Mouse (Mus musculus): ENCODE results near the gene Gm20388. TPM values are rescaled to one million over a fixed set of nuclear protein-coding genes. Genes with fewer than 3 reads are reported as not detected.
A peak's percentile ranks its signal among the peaks of the same experiment; 100 is the strongest.

Gm20388 gene
- polyA plus RNA-seq (2015; fragmentation: Nextera tagmentation; extraction: Ambion mirVana): 9.8 and 12.4 TPM in 2 replicates

- H3K27ac ChIP-seq (ENCODE audit: low read depth, low read length): peak within 1 kb of the TSS; percentile 94
- H3K9me3 ChIP-seq (ENCODE audit: control insufficient read depth, low read length): no peaks in the 10 kb centered on the region
- H3K27me3 ChIP-seq (replicated peaks; ENCODE audit: control insufficient read depth, insufficient read depth, low read length): no peaks in the 10 kb centered on the region
- H3K36me3 ChIP-seq (ENCODE audit: control insufficient read depth, insufficient read depth, low read length): no peaks in the 10 kb centered on the region
- H3K4me2 ChIP-seq (ENCODE audit: low read length): peak within 1 kb of the TSS; percentile 77
- H3K4me1 ChIP-seq (ENCODE audit: control insufficient read depth, insufficient read depth, low read depth, low read length): peaks cover 38% of the 10 kb centered on the region
- under 1% methylated on average over 68 of the region's 97 CpGs for WGBS
- peak within 1 kb of the TSS; percentile 87 for H3K4me3 ChIP-seq (ENCODE audit: low read length)
- H3K9ac ChIP-seq (ENCODE audit: low read depth, low read length): peak within 1 kb of the TSS; percentile 96
- peak; percentile 96 for ATAC-seq
Measured at GRCm38 (mm10) chr8:119910547-119911257, at the start of gene Gm20388. TSS of gene Gm20388 (plus strand) at chr8:119910841.

- Histone ChIP-seq H3K36me3 (ENCODE audit: control insufficient read depth, insufficient read depth, low read length) (no peaks in the 10 kb centered on the region), H3K27ac (ENCODE audit: low read depth, low read length) (peak within 1 kb of the TSS; percentile 68), H3K4me3 (ENCODE audit: low read length) (peak within 1 kb of the TSS; percentile 91), H3K9ac (ENCODE audit: low read depth, low read length) (peak within 1 kb of the TSS; percentile 94), H3K27me3 (replicated peaks; ENCODE audit: control insufficient read depth, insufficient read depth, low read length) (no peaks in the 10 kb centered on the region), H3K9me3 (ENCODE audit: control insufficient read depth, low read length) (no peaks in the 10 kb centered on the region), H3K4me1 (ENCODE audit: control insufficient read depth, insufficient read depth, low read depth, low read length) (peaks cover 15% of the 10 kb centered on the region), H3K4me2 (ENCODE audit: low read length) (peak within 1 kb of the TSS; percentile 87)
- ATAC-seq: peak; percentile 97
- under 1% methylated on average over 35 of the region's 35 CpGs for WGBS
Measured at GRCm38 (mm10) chr8:119861706-119862389, 48.8 kb upstream of the Gm20388 start, which contains the start of gene Klhl36. TSS of gene Klhl36 (plus strand) at chr8:119862266.

GRCm38 (mm10) chr8:119862390-119862734, 48.3 kb upstream of the Gm20388 start:
- H3K27ac ChIP-seq (ENCODE audit: low read depth, low read length): peak overlapping the region; percentile 68
- 0% methylated on average over 18 of the region's 19 CpGs for WGBS
- H3K9ac ChIP-seq (ENCODE audit: low read depth, low read length): peak overlapping the region; percentile 94
- H3K9me3 ChIP-seq (ENCODE audit: control insufficient read depth, low read length): no peaks in the 10 kb centered on the region
- ATAC-seq: no peak
- H3K4me2 ChIP-seq (ENCODE audit: low read length): peak overlapping the region; percentile 87
- no peaks in the 10 kb centered on the region for H3K27me3 ChIP-seq (replicated peaks; ENCODE audit: control insufficient read depth, insufficient read depth, low read length)
- H3K4me1 ChIP-seq (ENCODE audit: control insufficient read depth, insufficient read depth, low read depth, low read length): peaks cover 15% of the 10 kb centered on the region
- no peaks in the 10 kb centered on the region for H3K36me3 ChIP-seq (ENCODE audit: control insufficient read depth, insufficient read depth, low read length)
- H3K4me3 ChIP-seq (ENCODE audit: low read length): peak overlapping the region; percentile 91

GRCm38 (mm10) chr8:119862749-119863148, 47.9 kb upstream of the Gm20388 start:
- WGBS: 11% methylated on average over 6 of the region's 6 CpGs
- no peaks in the 10 kb centered on the region for H3K9me3 ChIP-seq (ENCODE audit: control insufficient read depth, low read length)
- peak overlapping the region; percentile 68; the same call in 1 of the 2 replicates for H3K27ac ChIP-seq (ENCODE audit: low read depth, low read length)
- ATAC-seq: no peak
- H3K4me1 ChIP-seq (ENCODE audit: control insufficient read depth, insufficient read depth, low read depth, low read length): peaks cover 15% of the 10 kb centered on the region
- H3K36me3 ChIP-seq (ENCODE audit: control insufficient read depth, insufficient read depth, low read length): no peaks in the 10 kb centered on the region
- H3K27me3 ChIP-seq (replicated peaks; ENCODE audit: control insufficient read depth, insufficient read depth, low read length): no peaks in the 10 kb centered on the region
- peak overlapping the region; percentile 94 for H3K9ac ChIP-seq (ENCODE audit: low read depth, low read length)
- H3K4me2 ChIP-seq (ENCODE audit: low read length): peak overlapping the region; percentile 87
- peak overlapping the region; percentile 91 for H3K4me3 ChIP-seq (ENCODE audit: low read length)

- H3K27ac ChIP-seq (ENCODE audit: low read depth, low read length): no peak overlapping the region
- no peak for ATAC-seq
- no peaks in the 10 kb centered on the region for H3K4me1 ChIP-seq (ENCODE audit: control insufficient read depth, insufficient read depth, low read depth, low read length)
- H3K9ac ChIP-seq (ENCODE audit: low read depth, low read length): no peak overlapping the region
- H3K9me3 ChIP-seq (ENCODE audit: control insufficient read depth, low read length): peaks cover 3% of the 10 kb centered on the region
- H3K4me3 ChIP-seq (ENCODE audit: low read length): no peak overlapping the region
- H3K36me3 ChIP-seq (ENCODE audit: control insufficient read depth, insufficient read depth, low read length): peaks cover 33% of the 10 kb centered on the region
- no peaks in the 10 kb centered on the region for H3K27me3 ChIP-seq (replicated peaks; ENCODE audit: control insufficient read depth, insufficient read depth, low read length)
- 85% methylated on average over 20 of the region's 20 CpGs for WGBS
- H3K4me2 ChIP-seq (ENCODE audit: low read length): no peak overlapping the region
Measured at GRCm38 (mm10) chr8:119869616-119870015, 41.0 kb upstream of the Gm20388 start.

- Histone ChIP-seq H3K27me3 (replicated peaks; ENCODE audit: control insufficient read depth, insufficient read depth, low read length) (no peaks in the 10 kb centered on the region), H3K9ac (ENCODE audit: low read depth, low read length) (no peak overlapping the region), H3K9me3 (ENCODE audit: control insufficient read depth, low read length) (peaks cover 3% of the 10 kb centered on the region), H3K4me2 (ENCODE audit: low read length) (no peak overlapping the region), H3K36me3 (ENCODE audit: control insufficient read depth, insufficient read depth, low read length) (peaks cover 39% of the 10 kb centered on the region), H3K27ac (ENCODE audit: low read depth, low read length) (no peak overlapping the region), H3K4me1 (ENCODE audit: control insufficient read depth, insufficient read depth, low read depth, low read length) (no peaks in the 10 kb centered on the region), H3K4me3 (ENCODE audit: low read length) (no peak overlapping the region)
- no peak for ATAC-seq
- 97% methylated on average over 1 of the region's 1 CpGs for WGBS
Measured at GRCm38 (mm10) chr8:119873181-119873580, 37.5 kb upstream of the Gm20388 start.

GRCm38 (mm10) chr8:119881301-119881700, 29.3 kb upstream of the Gm20388 start:
- Histone ChIP-seq H3K9me3 (ENCODE audit: control insufficient read depth, low read length) (no peaks in the 10 kb centered on the region), H3K4me2 (ENCODE audit: low read length) (no peak overlapping the region), H3K4me3 (ENCODE audit: low read length) (no peak overlapping the region), H3K36me3 (ENCODE audit: control insufficient read depth, insufficient read depth, low read length) (peaks cover 6% of the 10 kb centered on the region; the same call in 1 of the 2 replicates), H3K27ac (ENCODE audit: low read depth, low read length) (no peak overlapping the region), H3K4me1 (ENCODE audit: control insufficient read depth, insufficient read depth, low read depth, low read length) (no peaks in the 10 kb centered on the region; the same call in 1 of the 2 replicates), H3K27me3 (replicated peaks; ENCODE audit: control insufficient read depth, insufficient read depth, low read length) (no peaks in the 10 kb centered on the region), H3K9ac (ENCODE audit: low read depth, low read length) (no peak overlapping the region)
- no peak for ATAC-seq
- WGBS: 72% methylated on average over 6 of the region's 6 CpGs

GRCm38 (mm10) chr8:119881917-119882316, 28.7 kb upstream of the Gm20388 start:
- 77% methylated on average over 8 of the region's 8 CpGs for WGBS
- no peak for ATAC-seq
- 0 out of 2 replicates have a peak, but pooled peaks cover 5% of the 10 kb centered on the region for H3K36me3 ChIP-seq (ENCODE audit: control insufficient read depth, insufficient read depth, low read length)
- no peak overlapping the region for H3K4me2 ChIP-seq (ENCODE audit: low read length)
- H3K4me1 ChIP-seq (ENCODE audit: control insufficient read depth, insufficient read depth, low read depth, low read length): no peaks in the 10 kb centered on the region; the same call in 1 of the 2 replicates
- H3K27me3 ChIP-seq (replicated peaks; ENCODE audit: control insufficient read depth, insufficient read depth, low read length): no peaks in the 10 kb centered on the region
- H3K9ac ChIP-seq (ENCODE audit: low read depth, low read length): no peak overlapping the region
- H3K9me3 ChIP-seq (ENCODE audit: control insufficient read depth, low read length): no peaks in the 10 kb centered on the region
- no peak overlapping the region for H3K27ac ChIP-seq (ENCODE audit: low read depth, low read length)
- H3K4me3 ChIP-seq (ENCODE audit: low read length): no peak overlapping the region

- ATAC-seq: no peak
Measured at GRCm38 (mm10) chr8:119883281-119883680, 27.4 kb upstream of the Gm20388 start.

More at GRCm38 (mm10) chr8:119883281-119883680, 27.4 kb upstream of the Gm20388 start:
- no peaks in the 10 kb centered on the region for H3K27me3 ChIP-seq (replicated peaks; ENCODE audit: control insufficient read depth, insufficient read depth, low read length)
- H3K4me2 ChIP-seq (ENCODE audit: low read length): no peak overlapping the region
- H3K4me3 ChIP-seq (ENCODE audit: low read length): no peak overlapping the region
- no peak overlapping the region for H3K27ac ChIP-seq (ENCODE audit: low read depth, low read length)
- no peaks in the 10 kb centered on the region; the same call in 1 of the 2 replicates for H3K4me1 ChIP-seq (ENCODE audit: control insufficient read depth, insufficient read depth, low read depth, low read length)
- 88% methylated on average over 7 of the region's 7 CpGs for WGBS
- H3K36me3 ChIP-seq (ENCODE audit: control insufficient read depth, insufficient read depth, low read length): no peaks in the 10 kb centered on the region
- no peak overlapping the region for H3K9ac ChIP-seq (ENCODE audit: low read depth, low read length)
- H3K9me3 ChIP-seq (ENCODE audit: control insufficient read depth, low read length): no peaks in the 10 kb centered on the region
